Mouse (Mus musculus) midbrain, embryonic 11.5 days (tissue): ENCODE data around the gene Ptprb. TPM values are rescaled to one million over a fixed set of nuclear protein-coding genes. Genes with fewer than 3 reads are reported as not detected.
A peak's percentile ranks its signal among the peaks of the same experiment; 100 is the strongest.

Source experiments
- ATAC-seq: fragments of 200-750 bp; cut with Nextera tagmentation; 2 replicates; pipeline ENCODE4 v1.8.0; 2017; ENCODE audit warnings: moderate TSS enrichment, moderate library complexity; ENCODE audit not compliant: low FRiP score
- DNase-seq: peaks from one replicate; pipeline ENCODE4 v3.0.0; 2015; ENCODE audit warnings: low spot score; ENCODE audit errors: missing footprints
- H3K27ac ChIP-seq: fragments of 300-500 bp; sonication (generic); 2 replicates; pipeline ENCODE4 v1.5.1; 2014; ENCODE audit warnings: low read depth, low read length
- H3K27me3 ChIP-seq: fragments of 300-500 bp; sonication (generic); 2 replicates; pipeline ENCODE4 v1.6.1; 2014; ENCODE audit warnings: mild to moderate bottlenecking, low read length, moderate library complexity, mixed read lengths; ENCODE audit not compliant: control insufficient read depth, insufficient read depth
- H3K36me3 ChIP-seq: fragments of 300-500 bp; sonication (generic); 2 replicates; pipeline ENCODE4 v1.6.1; 2014; ENCODE audit warnings: mild to moderate bottlenecking, low read length, moderate library complexity, mixed read lengths; ENCODE audit not compliant: control insufficient read depth, insufficient read depth
- H3K4me1 ChIP-seq: fragments of 300-500 bp; sonication (generic); 2 replicates; pipeline ENCODE4 v1.6.1; 2014; ENCODE audit warnings: low read length; ENCODE audit not compliant: control insufficient read depth, insufficient read depth
- H3K4me2 ChIP-seq: fragments of 300-500 bp; sonication (generic); 2 replicates; pipeline ENCODE4 v1.6.1; 2014; ENCODE audit warnings: mild to moderate bottlenecking, moderate library complexity
- H3K4me3 ChIP-seq: fragments of 300-500 bp; sonication (generic); 2 replicates; pipeline ENCODE4 v1.5.1; 2014; ENCODE audit warnings: low read depth, low read length
- H3K9ac ChIP-seq: fragments of 300-500 bp; sonication (generic); 2 replicates; pipeline ENCODE4 v1.6.1; 2014; ENCODE audit warnings: low read length
- H3K9me3 ChIP-seq: fragments of 300-500 bp; sonication (generic); 2 replicates; pipeline ENCODE4 v1.6.1; 2016; ENCODE audit warnings: low read length; ENCODE audit not compliant: control insufficient read depth
- WGBS: fragments of 180-500 bp; shearing (Covaris S2); extraction: QIAGEN DNeasy Blood & Tissue Kit; methylation state at CpG from one replicate; pipeline ENCODE4 v1.1.7; 2014; 5-methylcytosine and 5-hydroxymethylcytosine counted together
- polyA plus RNA-seq: library from polyadenylated mRNA; unstranded; fragments of >200 nt; fragmentation: Nextera tagmentation; extraction: Ambion mirVana; gene quantifications from 2 replicates; pipeline ENCODE4 v1.2.1, GENCODE M21; 2014

Gene Ptprb
- 2.9 and 3.1 TPM in 2 replicates for polyA plus RNA-seq

GRCm38 (mm10) chr10:116275280-116275679 lies at the start of gene Ptprb:
Gene Ptprb (plus strand): TSS chr10:116275523.
- no peak for ATAC-seq
- Histone ChIP-seq H3K9ac (no peak within 1 kb of the TSS), H3K9me3 (no peaks in the 10 kb centered on the region), H3K27me3 (no peaks in the 10 kb centered on the region), H3K4me1 (no peaks in the 10 kb centered on the region), H3K27ac (no peak within 1 kb of the TSS), H3K4me3 (no peak within 1 kb of the TSS), H3K36me3 (no peaks in the 10 kb centered on the region), H3K4me2 (no peak within 1 kb of the TSS)
- 77% methylated on average over 7 of the region's 7 CpGs for WGBS
- peak; percentile 44 for DNase-seq

GRCm38 (mm10) chr10:116235299-116235698 lies 40.0 kb upstream of the Ptprb start:
- DNase-seq, result no peak
- Histone ChIP-seq H3K4me3 (no peak overlapping the region), H3K4me1 (no peaks in the 10 kb centered on the region), H3K36me3 (no peaks in the 10 kb centered on the region), H3K27me3 (no peaks in the 10 kb centered on the region), H3K9me3 (no peaks in the 10 kb centered on the region), H3K4me2 (no peak overlapping the region), H3K9ac (no peak overlapping the region), H3K27ac (no peak overlapping the region)
- no peak for ATAC-seq
- WGBS, result 58% methylated on average over 5 of the region's 5 CpGs

GRCm38 (mm10) chr10:116242200-116242599 lies 33.1 kb upstream of the Ptprb start:
- Histone ChIP-seq H3K9ac (no peak overlapping the region), H3K4me1 (no peaks in the 10 kb centered on the region), H3K36me3 (no peaks in the 10 kb centered on the region), H3K27me3 (no peaks in the 10 kb centered on the region), H3K4me2 (no peak overlapping the region), H3K27ac (no peak overlapping the region), H3K9me3 (no peaks in the 10 kb centered on the region), H3K4me3 (no peak overlapping the region)
- ATAC-seq (no peak), DNase-seq (no peak)
- WGBS, result 82% methylated on average over 7 of the region's 7 CpGs

DNA sequence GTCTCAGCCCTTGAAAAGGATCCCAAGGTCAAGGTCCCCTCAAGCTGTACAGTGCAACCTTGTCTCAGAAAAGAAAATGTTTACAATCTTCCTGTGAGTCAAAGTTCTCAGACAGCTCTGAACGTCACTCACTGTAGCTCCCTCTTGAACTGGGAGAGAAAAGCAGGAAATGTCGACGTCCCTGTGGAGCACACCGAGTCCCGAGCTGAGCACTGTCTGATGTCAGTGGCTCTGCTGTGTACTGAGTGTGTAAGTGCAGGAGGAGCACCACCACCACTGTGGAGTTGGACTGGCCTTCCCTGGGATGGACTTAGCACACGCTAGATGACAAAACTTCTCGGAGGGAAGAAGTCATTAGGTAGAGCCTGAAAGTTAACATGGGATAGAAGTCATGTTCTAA lies 31.9 kb upstream of the Ptprb start:
- 72% methylated on average over 7 of the region's 7 CpGs for WGBS
- Histone ChIP-seq H3K9me3 (no peaks in the 10 kb centered on the region), H3K9ac (no peak overlapping the region), H3K27me3 (no peaks in the 10 kb centered on the region), H3K4me2 (no peak overlapping the region), H3K4me3 (no peak overlapping the region), H3K4me1 (no peaks in the 10 kb centered on the region), H3K36me3 (no peaks in the 10 kb centered on the region), H3K27ac (no peak overlapping the region)
- no peak for DNase-seq
- ATAC-seq, result no peak

- no peaks in the 10 kb centered on the region for H3K4me1 ChIP-seq
- no peak overlapping the region for H3K9ac ChIP-seq
- DNase-seq (no peak), ATAC-seq (no peak)
- no peaks in the 10 kb centered on the region for H3K27me3 ChIP-seq
- 77% methylated on average over 2 of the region's 2 CpGs for WGBS
- H3K36me3 ChIP-seq, result no peaks in the 10 kb centered on the region
- H3K4me2 ChIP-seq, result no peak overlapping the region
- no peaks in the 10 kb centered on the region for H3K9me3 ChIP-seq
- H3K27ac ChIP-seq, result no peak overlapping the region
- no peak overlapping the region for H3K4me3 ChIP-seq
Measured at GRCm38 (mm10) chr10:116245632-116246031, 29.7 kb upstream of the Ptprb start.

GRCm38 (mm10) chr10:116252668-116253067 lies 22.7 kb upstream of the Ptprb start:
- H3K4me2 ChIP-seq, result no peak overlapping the region
- H3K27ac ChIP-seq, result no peak overlapping the region
- H3K36me3 ChIP-seq, result no peaks in the 10 kb centered on the region
- DNase-seq (no peak), ATAC-seq (no peak)
- H3K4me3 ChIP-seq, result no peak overlapping the region
- no peak overlapping the region for H3K9ac ChIP-seq
- no peaks in the 10 kb centered on the region for H3K27me3 ChIP-seq
- no peaks in the 10 kb centered on the region for H3K4me1 ChIP-seq
- no peaks in the 10 kb centered on the region for H3K9me3 ChIP-seq
- WGBS, result 90% methylated on average over 7 of the region's 7 CpGs

DNA sequence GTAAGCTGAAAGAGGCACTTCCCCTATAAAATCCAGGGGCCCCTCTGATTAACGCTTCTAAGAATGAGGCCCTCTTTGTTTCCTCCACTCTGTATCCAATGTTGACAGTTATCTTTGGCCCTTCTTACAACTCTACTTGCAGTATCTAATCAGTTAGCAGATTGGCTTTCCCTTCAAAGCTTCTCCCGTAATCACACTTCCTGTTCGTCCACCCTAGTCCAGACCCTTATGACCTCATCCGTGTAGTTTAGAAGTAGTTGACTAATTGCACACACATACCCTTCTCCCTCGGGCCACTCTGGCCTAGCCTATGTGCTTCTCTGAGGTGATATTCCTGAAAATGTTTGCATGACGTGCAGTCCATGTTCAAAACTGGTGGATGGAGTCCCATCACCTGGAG lies 21.4 kb upstream of the Ptprb start:
- 83% methylated on average over 6 of the region's 6 CpGs for WGBS
- no peaks in the 10 kb centered on the region for H3K4me1 ChIP-seq

GRCm38 (mm10) chr10:116259298-116259697 lies 16.0 kb upstream of the Ptprb start:
- no peak overlapping the region for H3K4me2 ChIP-seq
- 76% methylated on average over 4 of the region's 4 CpGs for WGBS
- ATAC-seq, result no peak

More for the DNA sequence above, 21.4 kb upstream of the Ptprb start:
- H3K4me2 ChIP-seq, result no peak overlapping the region
- no peak overlapping the region for H3K27ac ChIP-seq
- ATAC-seq (no peak), DNase-seq (no peak)
- H3K9me3 ChIP-seq, result no peaks in the 10 kb centered on the region
- H3K9ac ChIP-seq, result no peak overlapping the region
- H3K4me3 ChIP-seq, result no peak overlapping the region
- H3K36me3 ChIP-seq, result no peaks in the 10 kb centered on the region
- H3K27me3 ChIP-seq, result no peaks in the 10 kb centered on the region

GRCm38 (mm10) chr10:116260658-116261433 lies 14.5 kb upstream of the Ptprb start:
- Histone ChIP-seq H3K27ac (no peak overlapping the region), H3K36me3 (no peaks in the 10 kb centered on the region), H3K4me1 (no peaks in the 10 kb centered on the region), H3K27me3 (no peaks in the 10 kb centered on the region), H3K4me3 (no peak overlapping the region), H3K9ac (no peak overlapping the region), H3K9me3 (no peaks in the 10 kb centered on the region), H3K4me2 (no peak overlapping the region)
- ATAC-seq (no peak), DNase-seq (no peak)
- WGBS, result 72% methylated on average over 13 of the region's 13 CpGs

More at GRCm38 (mm10) chr10:116259298-116259697, 16.0 kb upstream of the Ptprb start:
- H3K9me3 ChIP-seq, result no peaks in the 10 kb centered on the region
- no peak for DNase-seq
- no peaks in the 10 kb centered on the region for H3K4me1 ChIP-seq
- no peaks in the 10 kb centered on the region for H3K27me3 ChIP-seq
- H3K9ac ChIP-seq, result no peak overlapping the region
- H3K36me3 ChIP-seq, result no peaks in the 10 kb centered on the region
- no peak overlapping the region for H3K4me3 ChIP-seq
- H3K27ac ChIP-seq, result no peak overlapping the region
